ENCODE assay signal across 29 mouse cellular contexts in the genomic region with DNA sequence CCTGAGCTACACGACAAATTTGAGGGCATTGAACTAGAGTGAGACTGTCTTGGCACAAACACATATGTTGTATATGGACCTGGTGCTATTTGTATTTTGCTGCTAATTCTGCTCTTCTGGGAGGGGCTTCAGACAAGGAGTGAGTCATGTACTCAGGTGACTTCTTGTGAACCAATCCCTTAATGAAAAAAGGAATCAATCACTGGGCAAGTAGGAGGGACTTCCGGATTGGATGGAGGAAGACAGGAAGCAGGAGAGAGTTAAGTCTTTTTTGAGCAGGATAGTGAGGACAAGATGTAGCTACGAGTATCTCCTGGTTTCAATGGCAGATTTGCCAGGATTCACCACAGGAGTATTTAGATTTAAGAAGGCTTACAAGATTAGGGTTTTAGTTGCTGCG. TPM values are rescaled to one million over a fixed set of nuclear protein-coding genes. Genes with fewer than 3 reads are reported as not detected.
A peak's percentile ranks its signal among the peaks of the same experiment; 100 is the strongest.
DNase-seq lines count a peak whose midpoint lies in the region; ATAC-seq lines count a peak whose summit lies in the region.
"Had no signal": no experiment of that assay in that cellular context is flagged by ENCODE, and none has a peak within 500 bp of the region (broad histone marks: within the 10 kb centered on the region; RNA-seq: fewer than 3 reads in every experiment).

No protein-coding gene starts in this region.

- 0 out of 2 replicates have a peak, but pooled peaks have one; percentile 39 for ATAC-seq in kidney, embryonic 14.5 days (ENCODE audit: low FRiP score, low TSS enrichment)
- ATAC-seq in kidney, embryonic 15.5 days (replicated peaks; ENCODE audit: low FRiP score): no peak
- ATAC-seq: CD4-positive, CD25-positive, alpha-beta regulatory T cell, adult 4 months; forebrain, embryonic 15.5 days; hindbrain, embryonic 16.5 days; intestine, embryonic 15.5 days had no signal

- no peaks in the 10 kb centered on the region for H3K4me1 ChIP-seq in kidney, embryonic 14.5 days (ENCODE audit: control insufficient read depth, insufficient read depth, low read length)
- H3K4me1 ChIP-seq in kidney, embryonic 15.5 days: no peaks in the 10 kb centered on the region
- H3K4me1 ChIP-seq: embryonic facial prominence, embryonic 10.5 days; embryonic facial prominence, embryonic 13.5 days; forebrain, embryonic 12.5 days; forebrain, embryonic 15.5 days; heart, embryonic 12.5 days; heart, embryonic 15.5 days; hindbrain, embryonic 10.5 days; hindbrain, embryonic 13.5 days; intestine, embryonic 15.5 days had no signal

- H3K4me2 ChIP-seq in kidney, embryonic 14.5 days (replicated peaks; ENCODE audit: low read depth, low read length): no peak overlapping the region
- H3K4me2 ChIP-seq in kidney, embryonic 15.5 days: no peak overlapping the region
- H3K4me2 ChIP-seq: embryonic facial prominence, embryonic 13.5 days; forebrain, embryonic 12.5 days; forebrain, embryonic 15.5 days; heart, embryonic 12.5 days; heart, embryonic 15.5 days; hindbrain, embryonic 13.5 days; intestine, embryonic 15.5 days had no signal

- no peak overlapping the region for H3K4me3 ChIP-seq in kidney, embryonic 14.5 days (ENCODE audit: low read length)
- H3K4me3 ChIP-seq in kidney, embryonic 15.5 days (replicated peaks): no peak overlapping the region
- H3K4me3 ChIP-seq: embryonic facial prominence, embryonic 10.5 days; embryonic facial prominence, embryonic 13.5 days; erythroblast, embryonic 14.5 days; forebrain, embryonic 12.5 days; forebrain, embryonic 15.5 days; heart, embryonic 12.5 days; heart, embryonic 15.5 days; hindbrain, embryonic 10.5 days; hindbrain, embryonic 13.5 days; intestine, embryonic 15.5 days had no signal

- no peaks in the 10 kb centered on the region for H3K27me3 ChIP-seq in kidney, embryonic 14.5 days (ENCODE audit: control insufficient read depth, insufficient read depth, low read length)
- H3K27me3 ChIP-seq in kidney, embryonic 15.5 days: no peaks in the 10 kb centered on the region
- H3K27me3 ChIP-seq: embryonic facial prominence, embryonic 13.5 days; forebrain, embryonic 12.5 days; forebrain, embryonic 15.5 days; heart, embryonic 12.5 days; heart, embryonic 15.5 days; hindbrain, embryonic 13.5 days; intestine, embryonic 15.5 days had no signal

- DNase-seq in ES-CJ7 (ENCODE audit: low read depth, low spot score): peak; percentile 53
- DNase-seq in ZHBTc4 (ENCODE audit: low read depth, low spot score): peak; percentile 71
- no peak for DNase-seq in left cerebral cortex, postnatal 4 days
- no peak for DNase-seq in layer of hippocampus, postnatal 36 days
- DNase-seq: adrenal gland, adult 2 months; adrenal gland, postnatal 14 days; cerebellum, adult 11 months; cerebellum, adult 2 months; cerebellum, adult 9-11 months; cerebellum, postnatal 36 days; embryo, embryonic 11 days; gastrocnemius, postnatal 25 days; heart, postnatal 10 days; heart, postnatal 36 days; kidney, adult 11 months had no signal

- H3K9ac ChIP-seq in kidney, embryonic 14.5 days (ENCODE audit: low read depth, low read length): no peak overlapping the region
- no peak overlapping the region for H3K9ac ChIP-seq in kidney, embryonic 15.5 days
- H3K9ac ChIP-seq: embryonic facial prominence, embryonic 13.5 days; forebrain, embryonic 12.5 days; forebrain, embryonic 15.5 days; heart, embryonic 12.5 days; heart, embryonic 15.5 days; hindbrain, embryonic 13.5 days; intestine, embryonic 15.5 days had no signal

- WGBS in kidney, embryonic 14.5 days: 99% methylated on average over 4 of the region's 4 CpGs
- WGBS in kidney, embryonic 15.5 days: 93% methylated on average over 4 of the region's 4 CpGs

- no peaks in the 10 kb centered on the region for H3K9me3 ChIP-seq in kidney, embryonic 14.5 days (ENCODE audit: control insufficient read depth, low read length)
- no peaks in the 10 kb centered on the region for H3K9me3 ChIP-seq in kidney, embryonic 15.5 days (replicated peaks)
- H3K9me3 ChIP-seq: embryonic facial prominence, embryonic 10.5 days; embryonic facial prominence, embryonic 13.5 days; forebrain, embryonic 12.5 days; forebrain, embryonic 15.5 days; heart, embryonic 12.5 days; heart, embryonic 15.5 days; hindbrain, embryonic 10.5 days; hindbrain, embryonic 13.5 days; intestine, embryonic 15.5 days had no signal

- intact Hi-C loops in left cerebral cortex, postnatal 4 days (cut with DNase I): loop anchor here (10.0 kb wide), 1 partner anchor 45 kb away; no protein-coding TSS in a partner anchor

- peaks cover 81% of the 10 kb centered on the region for H3K36me3 ChIP-seq in kidney, embryonic 14.5 days (ENCODE audit: control insufficient read depth, insufficient read depth, low read length)
- peaks cover 87% of the 10 kb centered on the region for H3K36me3 ChIP-seq in kidney, embryonic 15.5 days

- H3K27ac ChIP-seq in kidney, embryonic 14.5 days (ENCODE audit: low read depth, low read length): no peak overlapping the region
- no peak overlapping the region for H3K27ac ChIP-seq in kidney, embryonic 15.5 days
- H3K27ac ChIP-seq: embryonic facial prominence, embryonic 10.5 days; embryonic facial prominence, embryonic 13.5 days; forebrain, embryonic 12.5 days; forebrain, embryonic 15.5 days; heart, embryonic 15.5 days; hindbrain, embryonic 10.5 days; hindbrain, embryonic 13.5 days; intestine, embryonic 15.5 days had no signal

RNA-seq across cellular contexts. Expression of a gene that starts 6.8 kb away (rescaled TPM):
- 24.9 and 63.1 TPM in 2 replicates for polyA plus RNA-seq in kidney, embryonic 14.5 days (2014; fragmentation: Nextera tagmentation; extraction: Ambion mirVana)
- polyA plus RNA-seq in kidney, embryonic 15.5 days (2015; fragmentation: Nextera tagmentation; extraction: Ambion mirVana): 45.5 and 50.8 TPM in 2 replicates
- total RNA-seq in left cerebral cortex, postnatal 4 days (2021): 10 to 100 TPM; 69.5 to 90.3 TPM
- total RNA-seq in layer of hippocampus, postnatal 36 days (2021): 10 to 100 TPM; 46.3 to 47.3 TPM

RNA-seq across cellular contexts. Expression of a gene that starts 7.5 kb away (rescaled TPM):
- 26.1 and 51.4 TPM in 2 replicates for polyA plus RNA-seq in kidney, embryonic 14.5 days (2014; fragmentation: Nextera tagmentation; extraction: Ambion mirVana)
- 44.7 and 46.8 TPM in 2 replicates for polyA plus RNA-seq in kidney, embryonic 15.5 days (2015; fragmentation: Nextera tagmentation; extraction: Ambion mirVana)
- total RNA-seq in left cerebral cortex, postnatal 4 days (2021): 10 to 100 TPM; 86.1 to 96.9 TPM
- total RNA-seq in layer of hippocampus, postnatal 36 days (2021): 10 to 100 TPM; 52.1 to 59.6 TPM

Comparison
In these comparisons a context has a peak if more than half of its experiments do, and no peak if none do; other contexts are left out.
1. DNase-seq: peak in ES-CJ7 (single experiment) and ZHBTc4 (single experiment); none in left cerebral cortex, postnatal 4 days (single experiment) and layer of hippocampus, postnatal 36 days (0 of 2).